Mouse (Mus musculus): ENCODE results near the gene Dsn1. TPM values are rescaled to one million over a fixed set of nuclear protein-coding genes. Genes with fewer than 3 reads are reported as not detected.

Dsn1 gene
- total RNA-seq, 2 experiments from 2014 or later: 21.5 to 24.3 TPM

DNA sequence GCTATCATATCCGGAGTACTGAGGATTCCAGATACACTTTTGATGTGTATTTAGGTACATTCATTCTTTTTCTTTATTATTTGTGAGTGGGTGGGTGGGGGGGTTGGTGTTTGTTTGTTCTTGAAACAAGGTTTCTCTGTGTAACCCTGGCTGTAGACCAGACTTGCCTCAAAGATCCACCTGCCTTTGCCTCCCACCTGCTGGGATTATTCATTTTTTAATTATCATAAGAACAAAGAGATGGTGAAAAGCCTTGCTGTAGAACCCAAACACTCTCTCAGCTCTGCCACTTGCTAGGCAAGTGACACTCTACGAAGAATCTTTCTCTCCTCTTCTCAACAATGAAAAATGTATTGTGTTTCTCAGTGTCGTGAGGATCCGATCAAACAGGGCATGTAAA lies 12.3 kb upstream of the Dsn1 start:
- DNase-seq: no peak

DNA sequence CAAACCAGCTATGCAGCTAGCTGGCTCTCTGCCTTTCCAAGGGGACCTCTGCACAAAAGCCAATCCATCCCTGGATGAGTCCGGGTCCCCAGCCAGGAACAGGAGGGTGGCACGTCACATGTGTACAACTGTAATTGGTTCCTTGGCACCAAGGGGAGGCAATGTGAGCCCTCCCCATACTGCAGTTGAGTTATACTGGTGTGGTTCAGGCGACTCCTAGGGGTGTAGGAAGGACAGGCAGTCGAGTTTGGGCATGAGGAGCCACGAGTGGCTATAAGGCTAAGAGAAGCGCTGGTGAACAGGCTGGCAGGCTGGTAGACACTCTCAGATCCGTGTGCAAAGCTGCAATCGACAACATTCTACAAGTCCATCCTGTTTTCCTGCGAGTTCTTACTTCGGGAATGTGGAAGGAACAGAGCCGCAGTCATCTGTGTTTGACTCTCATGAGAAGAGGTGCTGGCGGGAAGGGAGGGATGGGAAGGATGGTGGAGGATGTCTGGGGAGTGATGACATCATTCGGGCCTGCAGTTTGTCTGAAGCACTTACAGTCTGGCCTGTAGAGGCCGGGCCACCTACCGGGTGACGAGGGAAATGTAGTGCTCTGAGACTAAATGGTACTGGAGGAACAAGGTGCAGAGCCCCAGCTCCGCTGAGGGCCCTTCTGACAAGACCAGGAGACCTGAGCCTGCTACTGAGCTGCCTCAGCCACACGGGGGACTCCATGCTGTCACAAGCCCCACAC lies 9.7 kb upstream of the Dsn1 start:
- peak; percentile 40 for DNase-seq

DNA sequence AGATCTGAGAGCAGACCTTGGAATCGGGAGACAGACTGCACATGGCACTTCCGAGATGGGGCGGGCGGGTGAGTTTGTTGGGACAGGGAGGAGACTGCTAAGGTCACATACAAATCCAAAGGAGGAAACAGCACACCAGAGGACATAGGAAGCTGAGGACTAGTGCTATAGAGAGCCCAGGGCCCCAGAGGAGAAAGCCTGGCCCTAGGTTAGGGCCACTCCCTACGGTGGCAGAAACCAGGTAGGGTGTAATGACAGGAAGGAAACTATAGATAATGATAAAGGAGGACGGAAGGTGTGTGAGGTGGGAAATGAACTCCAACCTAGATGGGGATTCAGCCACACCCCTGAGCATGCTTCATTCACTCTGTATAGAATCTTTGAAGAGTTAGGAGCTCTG lies 5.4 kb upstream of the Dsn1 start:
- no peak for DNase-seq

DNA sequence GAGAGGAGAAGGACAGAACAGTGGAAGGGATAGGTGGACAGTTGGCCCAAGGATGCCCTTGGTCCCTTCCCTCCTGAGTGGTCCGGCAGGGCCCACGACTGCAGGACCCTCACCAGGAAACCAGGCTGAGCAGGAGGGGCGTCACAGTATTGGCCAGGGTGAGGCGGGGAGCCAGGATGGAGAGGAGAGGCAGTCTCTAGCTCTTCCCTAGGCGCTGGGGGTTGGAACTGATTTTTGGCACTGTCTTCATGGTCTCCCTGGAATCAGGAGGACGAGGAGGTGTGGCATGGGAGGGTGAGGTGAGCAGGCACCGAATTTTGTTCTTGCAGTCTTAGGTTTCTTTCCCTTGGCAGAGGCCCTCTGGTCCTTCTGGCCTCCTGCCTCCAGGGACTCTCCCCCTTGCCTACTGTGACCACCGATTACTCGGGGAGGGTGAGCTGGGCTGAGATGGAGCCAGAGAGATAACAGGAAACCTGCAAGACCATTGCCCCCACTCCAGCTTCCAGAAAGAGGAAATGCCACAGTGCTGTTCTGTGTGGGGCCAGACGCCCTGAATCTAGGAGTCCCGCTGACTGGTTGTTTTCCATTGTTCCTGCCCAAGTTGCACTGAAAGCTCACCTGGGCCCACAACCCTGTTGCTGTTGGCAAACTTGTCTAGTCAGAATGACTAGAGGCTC lies 3.8 kb upstream of the Dsn1 start:
- no peak for DNase-seq

DNA sequence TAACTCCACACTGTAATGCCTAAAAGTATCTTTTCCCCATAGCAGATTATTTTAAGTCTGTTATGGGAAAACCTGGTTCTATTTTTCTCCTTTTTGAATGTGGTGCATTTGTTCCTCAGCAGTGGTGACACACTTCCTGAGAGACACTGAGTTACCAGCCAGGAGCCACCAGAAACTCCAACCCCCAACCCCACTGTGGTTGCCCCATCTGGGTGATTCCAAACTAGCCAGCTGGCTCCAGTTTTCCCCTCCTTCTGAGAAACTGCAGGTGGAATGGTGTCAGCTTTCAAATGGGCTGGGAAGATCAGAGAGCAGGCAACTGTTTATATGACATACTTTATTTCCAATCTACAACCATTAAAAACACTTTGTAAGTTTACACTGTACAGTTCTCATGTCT lies 3.2 kb upstream of the Dsn1 start:
- no peak for DNase-seq

DNA sequence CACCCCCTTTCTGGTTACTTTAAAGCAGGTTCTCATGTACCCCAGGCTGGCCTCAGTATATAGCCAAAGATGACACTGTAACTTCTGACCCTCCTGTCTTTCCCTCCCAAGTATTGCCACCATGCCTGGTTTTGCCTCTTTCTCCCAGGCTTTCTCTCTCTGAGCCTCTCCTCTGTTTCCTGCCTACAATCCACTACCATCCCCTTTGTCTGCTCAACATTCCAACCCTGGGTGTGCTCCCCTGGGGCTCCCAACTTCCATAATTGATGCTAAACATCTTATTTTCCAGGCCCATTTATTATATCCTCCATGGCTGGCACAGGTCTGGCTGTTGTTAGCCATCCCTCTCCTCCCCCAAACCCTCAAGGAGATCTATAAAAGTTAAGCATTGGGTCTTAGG lies 1.6 kb upstream of the Dsn1 start:
- no peak for DNase-seq

DNA sequence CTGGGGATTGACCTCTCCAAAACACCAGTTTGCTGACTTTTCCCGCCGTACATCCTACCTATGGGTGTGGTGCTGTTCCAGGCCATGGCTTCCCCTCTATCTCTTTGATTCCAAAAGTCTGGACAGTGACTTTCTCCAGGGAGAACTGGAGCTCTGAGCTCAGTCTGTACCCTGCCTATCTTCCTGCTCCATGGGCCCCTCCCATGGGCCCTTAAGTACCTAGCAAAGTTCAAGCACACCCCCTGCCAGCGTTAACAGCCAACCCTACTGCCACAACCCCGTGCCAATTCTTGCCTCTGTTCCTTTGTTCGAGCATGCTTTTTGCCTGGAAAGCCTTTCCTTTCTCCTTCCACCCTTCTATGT lies 261 bp upstream of the Dsn1 start:
- no peak for DNase-seq

DNA sequence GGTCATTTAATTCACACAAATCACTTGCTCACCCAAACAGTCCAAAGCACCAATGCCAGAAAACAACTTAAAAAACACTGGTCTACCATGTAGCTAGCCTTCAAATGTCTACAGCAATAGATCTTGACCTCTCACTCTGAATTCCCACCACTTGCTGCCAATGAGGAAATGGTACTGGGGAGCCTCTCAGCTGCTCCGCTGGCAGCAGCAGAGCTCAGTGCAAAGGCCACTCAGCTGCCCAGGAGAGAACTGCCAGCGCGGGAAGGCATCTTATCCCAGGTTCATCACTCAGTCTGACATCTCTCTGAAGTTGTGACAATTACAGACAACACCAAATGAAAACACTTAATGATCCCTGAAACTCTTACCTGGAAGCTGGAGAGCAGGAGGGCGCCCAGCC lies 4.6 kb downstream of the Dsn1 start:
- DNase-seq: no peak

DNA sequence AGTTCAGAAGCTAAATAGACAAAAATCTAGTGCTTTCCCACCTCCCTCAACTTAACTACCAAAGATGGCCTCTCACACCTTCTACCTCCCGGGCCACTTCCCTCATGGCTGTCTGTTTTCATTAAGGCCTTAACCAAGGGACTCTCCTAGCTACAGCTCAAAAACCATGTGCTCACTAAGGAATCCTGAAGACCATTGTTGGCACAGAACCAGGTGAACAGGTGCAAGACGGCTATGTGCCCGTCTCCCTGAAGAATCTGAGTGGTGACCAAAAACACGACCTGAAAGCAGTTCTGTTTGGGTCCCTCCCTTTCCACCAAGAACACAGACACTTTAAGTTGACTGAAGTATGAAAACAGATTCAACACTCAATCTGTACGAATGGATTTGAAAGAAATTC lies 8.7 kb downstream of the Dsn1 start:
- no peak for DNase-seq

DNA sequence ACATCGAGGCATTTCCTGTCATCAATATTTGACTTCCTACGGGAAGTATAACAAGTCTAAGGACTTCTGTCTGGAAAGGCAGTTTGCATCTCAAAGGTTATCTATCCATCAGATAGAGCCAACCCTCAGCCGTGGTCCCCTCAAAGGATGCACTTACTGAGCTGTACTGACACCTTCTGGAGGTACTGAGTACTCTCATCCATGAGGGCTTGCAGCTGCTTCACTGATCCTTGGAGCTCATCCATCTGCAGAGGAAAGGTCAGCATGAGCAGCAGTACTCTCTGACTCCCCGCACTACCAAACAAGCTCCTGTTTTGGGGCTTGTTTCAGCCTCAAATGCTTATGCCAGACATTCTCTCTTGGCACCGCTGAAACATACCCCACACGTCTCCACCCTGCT lies 10.4 kb downstream of the Dsn1 start:
- DNase-seq: peak; percentile 41

DNA sequence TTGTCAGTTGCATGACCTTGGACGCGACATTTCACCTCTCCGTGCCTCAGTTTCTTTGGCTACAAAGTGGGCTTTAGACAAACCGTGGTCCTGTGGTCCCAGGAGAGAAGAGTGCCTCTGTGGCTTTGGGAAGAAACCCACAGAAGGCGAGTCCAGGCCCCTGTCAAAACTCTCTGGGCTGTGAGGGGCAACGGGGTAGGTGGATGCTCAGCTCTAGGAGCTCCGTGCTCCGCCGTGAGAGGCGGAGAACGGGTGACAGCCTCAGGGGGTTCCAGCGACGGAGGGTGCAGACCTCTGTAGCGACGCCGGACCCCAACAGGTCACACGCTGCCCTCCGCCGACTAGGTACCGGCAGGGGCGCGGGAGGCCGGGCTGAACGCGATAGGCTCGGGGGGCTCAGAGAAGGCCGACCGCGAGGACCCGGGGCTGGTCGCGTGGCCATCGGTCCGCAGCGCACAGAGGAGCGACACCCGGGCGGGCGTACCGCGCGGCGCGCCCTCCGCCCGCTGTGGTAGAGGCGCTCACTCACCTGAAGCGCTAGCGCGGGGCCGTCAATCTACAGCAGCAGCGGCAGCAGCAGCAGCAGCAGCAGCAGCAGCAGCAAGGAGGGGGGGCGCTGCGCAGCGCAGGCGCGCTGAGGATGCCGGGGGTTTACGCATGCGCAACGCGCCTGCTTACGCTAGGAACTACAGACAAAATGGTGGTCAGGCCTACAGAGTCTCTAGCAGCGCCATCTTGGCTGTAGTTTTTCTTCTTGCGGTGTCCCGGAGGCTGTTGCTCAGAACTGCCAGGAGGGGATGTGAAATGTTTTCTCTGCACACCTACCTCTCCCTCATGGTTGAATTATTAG lies 15.3 kb downstream of the Dsn1 start, which contains the start of gene Ndrg3:
TSS of gene Ndrg3 (minus strand) at position 587 of the 850 bp plus-strand sequence.
- DNase-seq: peak; percentile 97

DNA sequence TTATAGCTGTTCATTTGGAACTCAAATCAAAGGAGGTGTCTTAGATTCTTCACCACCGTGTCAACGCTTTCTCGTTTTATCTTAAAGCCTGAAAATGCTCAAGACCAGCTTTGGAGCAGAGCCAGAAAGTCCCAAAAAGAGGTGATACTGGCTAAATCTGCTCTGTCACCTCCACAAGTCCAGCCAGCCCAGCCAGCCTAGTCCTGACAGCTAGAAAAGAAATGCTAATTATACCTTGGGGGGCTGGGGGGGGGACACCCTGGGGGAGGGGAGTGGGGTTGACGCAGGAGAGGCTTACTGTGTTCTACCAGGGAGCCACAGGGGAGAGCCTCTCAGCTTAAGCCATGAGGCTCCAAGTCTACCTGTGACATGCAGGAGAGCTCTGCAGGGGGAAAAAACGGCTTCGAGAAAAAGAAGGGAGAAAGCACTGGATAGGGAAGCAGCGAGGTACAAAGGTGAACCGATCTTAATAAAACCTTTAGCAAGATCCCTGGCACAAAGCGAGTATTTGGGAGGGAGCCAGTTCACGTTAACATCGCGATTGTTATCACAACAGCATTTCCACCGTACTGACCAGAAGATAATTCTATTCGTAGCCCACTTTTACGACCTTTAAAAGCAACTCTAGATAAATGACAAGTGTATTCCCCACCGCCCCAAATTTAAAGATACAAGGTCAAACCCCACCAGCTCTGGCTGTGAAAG lies 16.1 kb downstream of the Dsn1 start:
- peak; percentile 12 for DNase-seq

DNA sequence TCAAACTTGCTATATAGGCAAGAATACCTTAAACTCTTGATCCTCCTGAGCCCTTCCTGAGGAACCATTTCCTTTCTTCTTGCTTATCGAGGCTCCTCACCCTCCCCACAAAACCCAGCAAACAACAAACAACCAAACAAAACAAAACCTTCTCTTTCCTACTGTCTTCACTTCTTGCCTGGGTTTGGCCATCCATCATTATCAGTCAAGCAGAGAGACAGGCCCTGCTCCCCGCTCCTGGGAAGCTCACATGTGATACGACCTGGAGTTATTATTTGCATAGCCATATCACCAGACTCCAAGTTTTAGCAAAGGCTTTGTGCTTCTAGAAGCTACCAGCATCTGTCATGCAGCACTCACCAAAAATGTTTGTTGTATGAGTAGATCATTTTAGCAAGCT lies 19.6 kb downstream of the Dsn1 start:
- DNase-seq: no peak

DNA sequence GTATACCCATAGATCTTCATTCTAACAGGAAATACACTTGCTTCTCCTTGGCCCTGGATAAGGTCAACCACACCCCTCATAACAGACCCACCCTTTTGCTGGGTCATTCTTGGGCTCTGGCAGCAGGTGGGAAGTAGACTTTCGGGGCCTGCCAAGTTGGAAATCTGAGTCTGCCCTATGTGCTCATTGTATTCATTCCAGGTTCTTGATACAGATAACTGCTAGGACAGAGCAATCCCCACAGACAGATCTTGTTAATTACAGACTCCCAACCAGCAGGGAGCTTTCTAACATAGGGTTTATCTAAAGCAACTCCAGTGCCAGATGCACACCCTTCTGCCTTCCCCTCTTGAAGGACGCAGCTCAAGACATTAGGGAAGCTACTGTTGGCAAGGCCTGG lies 24.1 kb downstream of the Dsn1 start:
- DNase-seq: no peak

DNA sequence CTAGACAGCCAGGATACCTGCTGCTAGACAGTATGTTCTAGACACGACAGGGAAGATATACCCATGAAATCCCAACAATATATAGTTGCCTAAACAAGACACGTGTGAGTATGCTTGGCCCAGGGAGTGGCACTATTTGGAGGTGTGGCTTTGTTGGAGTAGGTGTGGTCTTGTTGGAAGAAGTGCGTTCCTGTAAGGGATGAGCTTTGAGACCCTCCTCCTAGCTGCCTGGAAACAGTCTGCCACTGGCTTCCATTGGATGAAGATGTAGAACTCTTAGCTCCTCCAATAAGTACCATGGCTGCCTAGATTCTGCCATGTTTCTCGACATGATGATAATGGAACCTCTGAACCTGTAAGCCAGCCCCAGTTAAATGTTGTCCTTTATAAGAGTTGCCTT lies 25.7 kb downstream of the Dsn1 start:
- DNase-seq: no peak

DNA sequence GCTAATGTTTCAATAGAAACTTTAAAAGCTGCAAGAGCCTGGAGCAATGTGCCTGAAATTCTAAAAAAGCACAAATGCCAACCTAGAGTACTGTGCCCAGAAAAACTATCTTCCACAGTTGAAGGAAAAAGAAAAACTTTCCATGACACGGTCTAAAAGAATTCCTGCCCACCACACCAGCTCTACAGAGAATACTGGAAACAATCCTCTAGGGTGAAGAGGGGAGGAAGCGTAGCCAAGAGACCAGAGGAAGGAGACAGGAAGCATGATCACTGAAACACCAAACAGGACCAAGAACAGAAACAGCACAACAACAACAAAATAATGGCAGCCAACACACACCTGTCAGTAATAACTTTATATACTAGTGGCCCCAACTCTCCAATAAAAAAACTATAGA lies 26.9 kb downstream of the Dsn1 start:
- no peak for DNase-seq

DNA sequence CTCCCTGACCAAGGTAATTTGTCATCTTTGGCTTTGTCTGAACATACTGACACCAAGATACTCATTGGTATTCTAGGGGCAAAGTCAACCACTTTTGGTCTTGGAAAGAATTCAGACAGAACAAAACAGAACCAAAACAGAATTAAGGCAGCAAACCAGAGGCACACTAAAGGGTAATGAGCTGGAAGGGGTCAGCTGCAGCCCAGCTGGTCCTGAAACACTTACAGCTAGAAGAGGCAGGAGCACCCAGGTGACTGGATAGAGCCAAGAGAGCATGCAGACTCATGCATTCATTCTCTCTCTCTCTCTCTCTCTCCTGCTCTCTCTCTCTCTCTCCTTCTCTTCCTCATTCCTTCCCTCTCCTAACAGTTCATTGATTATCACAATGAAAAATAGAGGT lies 30.2 kb downstream of the Dsn1 start:
- no peak for DNase-seq

DNA sequence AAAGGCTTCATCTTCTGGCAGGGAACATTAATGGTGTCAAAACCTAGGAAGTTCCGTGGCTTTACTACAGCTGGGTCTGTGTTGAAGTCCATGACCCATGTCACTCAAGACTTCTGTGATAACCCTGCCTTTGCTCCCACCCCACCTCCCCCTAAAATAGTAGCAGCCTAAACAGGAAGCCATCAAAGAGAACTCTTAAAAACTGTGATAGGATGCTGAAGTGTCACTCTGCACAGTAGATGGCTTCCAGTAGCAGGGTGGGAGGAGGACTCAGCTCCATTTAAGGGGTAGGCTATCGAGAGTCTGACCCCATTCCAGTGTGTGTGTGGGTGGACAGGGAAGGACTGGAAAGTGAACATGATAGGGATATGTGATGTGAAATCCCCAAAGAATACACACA lies 32.0 kb downstream of the Dsn1 start:
- DNase-seq: no peak

DNA sequence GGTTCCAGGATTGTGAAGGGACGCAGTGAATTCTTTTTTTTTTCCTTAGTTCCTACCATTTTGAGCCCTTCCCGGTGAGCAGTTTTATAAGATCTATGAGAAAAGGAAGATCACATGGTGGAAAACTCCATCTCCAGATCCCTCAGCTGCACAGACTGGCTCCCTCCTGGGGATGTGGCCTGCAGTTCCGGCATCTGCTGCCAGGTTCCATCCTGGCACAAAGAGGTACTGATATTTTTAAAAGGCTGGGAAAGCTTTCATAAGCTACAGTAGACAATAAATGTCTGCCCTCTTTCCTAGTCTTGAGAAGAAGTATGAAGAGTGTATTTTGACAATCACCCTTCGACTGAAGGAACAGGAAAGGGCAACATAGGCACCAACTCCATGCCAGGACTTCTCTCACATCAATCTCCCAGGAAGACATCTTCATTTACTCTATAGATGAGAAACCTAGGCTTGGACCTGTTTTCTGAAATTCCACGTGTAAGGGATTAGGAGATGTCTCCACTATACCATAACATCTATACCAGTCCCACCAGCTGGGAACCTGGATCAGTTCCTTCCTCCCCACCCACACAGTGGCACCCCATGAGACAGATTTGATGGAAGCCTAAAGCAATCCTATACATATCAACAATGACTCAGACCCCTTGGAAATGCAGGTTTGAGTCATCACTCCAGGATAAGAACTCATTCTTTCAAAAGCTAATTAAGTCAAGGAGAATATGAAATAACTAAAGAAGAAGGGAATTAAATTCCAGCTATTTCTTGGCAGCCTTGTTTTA lies 33.4 kb downstream of the Dsn1 start:
- DNase-seq: no peak

DNA sequence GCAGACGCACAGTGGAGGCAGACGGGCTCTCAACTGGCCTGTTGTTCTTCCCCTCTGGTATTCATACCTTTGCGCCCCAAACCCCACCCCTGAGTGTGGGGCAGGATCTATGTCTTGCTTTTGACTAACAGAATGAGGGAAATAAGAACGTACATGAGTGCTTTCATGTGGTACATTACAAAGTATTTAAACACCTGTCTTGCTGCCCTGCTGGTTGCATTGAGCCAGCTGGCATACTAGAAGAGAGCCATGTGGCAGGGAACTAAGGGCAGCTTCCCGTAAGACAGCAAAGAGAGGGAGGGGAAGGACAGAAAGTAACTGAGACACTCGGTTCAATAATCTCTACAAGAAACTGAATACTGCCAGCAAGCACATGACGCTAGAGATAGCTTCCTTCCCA lies 36.7 kb downstream of the Dsn1 start:
- DNase-seq: no peak

DNA sequence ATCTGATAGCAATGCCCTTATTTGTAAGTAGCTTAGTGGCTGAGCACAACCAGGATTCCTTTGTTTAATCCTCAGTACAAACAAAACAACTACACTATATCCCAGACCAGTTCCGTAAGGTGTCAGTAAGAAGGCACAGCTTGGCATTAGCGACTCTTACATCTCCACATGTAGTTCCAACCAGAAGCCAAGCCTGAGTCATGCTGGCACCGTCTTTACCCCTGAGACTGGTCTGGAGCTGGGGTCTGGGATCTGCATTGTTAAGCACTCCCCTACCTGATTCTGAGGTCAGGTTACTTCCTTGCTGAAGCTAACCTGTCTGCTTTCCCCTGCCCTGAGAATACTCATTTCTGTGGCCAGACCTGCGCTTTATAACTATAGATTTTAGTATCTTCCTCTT lies 38.5 kb downstream of the Dsn1 start:
- DNase-seq: no peak

DNA sequence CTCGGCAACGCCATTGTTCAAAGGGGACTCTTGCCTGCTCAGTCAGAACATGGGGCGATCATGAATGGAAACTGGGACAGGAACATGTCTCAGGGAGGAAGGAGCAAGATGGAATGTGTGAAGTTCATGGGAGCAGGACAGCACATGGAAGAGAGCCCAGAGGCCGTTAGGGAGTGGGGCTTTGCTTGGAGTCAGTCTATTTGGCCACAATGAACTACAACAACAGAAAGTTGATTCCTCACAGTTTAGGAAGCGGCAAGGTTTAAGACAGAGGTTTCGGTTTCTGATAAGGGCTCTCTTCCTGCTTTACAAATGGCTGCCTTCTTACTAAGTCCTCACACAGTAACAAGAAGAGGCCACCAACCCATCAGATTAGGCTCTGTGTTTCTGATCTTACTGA lies 39.6 kb downstream of the Dsn1 start:
- DNase-seq: peak; percentile 20

All from heart, postnatal 4 days (tissue).